Mouse (Mus musculus): Measurements from ENCODE around the gene Ptbp1.

Ptbp1 gene

GRCm38 (mm10) chr10:79912412-79912811 lies 58.2 kb downstream of the Ptbp1 start:
- no peak for DNase-seq (ENCODE audit: extremely low spot score, low read depth, low spot score)

Measured in hindlimb bud, embryonic 11.5 days (tissue).